In the genomic region with DNA sequence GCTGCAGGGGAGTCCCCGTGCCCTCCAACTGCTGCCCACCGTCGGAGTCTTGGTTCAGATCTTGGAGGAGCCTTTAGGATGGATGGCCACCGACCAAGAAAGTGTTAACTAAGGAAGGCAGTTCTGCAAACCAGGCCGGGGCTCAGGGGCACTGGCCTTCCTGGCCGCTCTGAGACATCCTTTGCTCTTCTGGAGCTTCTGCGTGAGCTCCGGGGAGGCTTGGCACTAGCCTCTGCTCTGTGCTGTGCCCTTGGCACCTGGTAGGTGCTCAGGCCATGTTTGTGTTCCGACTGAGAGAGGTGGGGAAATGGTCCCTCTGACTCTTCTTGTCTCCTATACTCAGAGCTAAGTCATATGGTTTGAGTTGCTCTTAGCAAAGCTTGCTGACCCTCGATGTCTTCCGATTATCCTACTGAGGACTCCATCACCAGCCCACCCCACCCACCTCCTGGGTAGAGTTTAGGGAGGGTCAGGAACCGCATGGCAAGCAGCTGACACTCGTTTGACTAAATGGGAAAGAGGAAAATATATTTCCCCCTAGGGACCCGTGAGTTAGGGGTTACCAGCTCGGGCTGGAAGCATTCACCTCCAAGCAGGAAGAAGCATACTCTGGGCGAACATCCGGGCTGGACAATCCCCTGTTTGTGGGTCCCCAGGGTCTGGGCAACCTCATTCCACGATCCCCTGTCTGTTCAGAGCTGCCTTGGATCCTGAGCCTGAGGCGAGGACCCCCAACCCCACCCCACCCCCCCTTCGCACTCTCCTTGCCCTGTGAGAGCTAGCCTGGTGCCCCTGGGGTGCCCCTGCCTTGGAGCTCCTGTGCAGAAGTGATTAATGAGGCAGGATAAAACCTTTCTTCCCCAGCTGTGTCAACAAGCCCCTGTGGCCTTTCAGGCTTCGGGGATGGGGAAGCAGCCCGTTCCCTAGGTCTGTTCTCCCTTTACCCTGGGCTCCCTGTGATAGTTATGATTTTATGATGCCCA, we compare ENCODE assay signal across 7 mouse cellular contexts. TPM values are rescaled to one million over a fixed set of nuclear protein-coding genes. Genes with fewer than 3 reads are reported as not detected.
DNase-seq lines count a peak whose midpoint lies in the region; ATAC-seq lines count a peak whose summit lies in the region.

No protein-coding gene starts in this region.

- peak overlapping the region; percentile 52; the same call in 1 of the 2 replicates for H3K4me2 ChIP-seq in lung, embryonic 16.5 days (ENCODE audit: low read depth, low read length)
- H3K4me2 ChIP-seq in hindbrain, embryonic 12.5 days (replicated peaks) = peak overlapping the region; percentile 42
- peak overlapping the region; percentile 57 for H3K4me2 ChIP-seq in limb, embryonic 13.5 days (replicated peaks)

- H3K9me3 ChIP-seq in lung, embryonic 16.5 days (ENCODE audit: control insufficient read depth, low read length) = peaks cover 4% of the 10 kb centered on the region
- no peaks in the 10 kb centered on the region for H3K9me3 ChIP-seq in hindbrain, embryonic 12.5 days (replicated peaks)
- H3K9me3 ChIP-seq in limb, embryonic 13.5 days = peaks cover 3% of the 10 kb centered on the region; the same call in 1 of the 2 replicates

- 0 out of 2 replicates have a peak, but pooled peaks have one; percentile 24 for ATAC-seq in lung, embryonic 16.5 days (ENCODE audit: low read depth)
- ATAC-seq in hindbrain, embryonic 12.5 days (ENCODE audit: low FRiP score) = 0 out of 2 replicates have a peak, but pooled peaks have one; percentile 19
- no peak for ATAC-seq in limb, embryonic 13.5 days (ENCODE audit: low FRiP score, low read depth)
- ATAC-seq in megakaryocyte, adult 5-6 weeks (ENCODE audit: poor library complexity, severe bottlenecking) = no peak

- H3K27me3 ChIP-seq in lung, embryonic 16.5 days (ENCODE audit: control insufficient read depth, insufficient read depth, low read depth, low read length) = no peaks in the 10 kb centered on the region; the same call in 1 of the 2 replicates
- H3K27me3 ChIP-seq in hindbrain, embryonic 12.5 days = peaks cover 6% of the 10 kb centered on the region
- peaks cover 11% of the 10 kb centered on the region for H3K27me3 ChIP-seq in limb, embryonic 13.5 days

- DNase-seq in lung, postnatal 4 days = no peak
- DNase-seq in yolk sac, embryonic 10.5 days (ENCODE audit: low spot score) = peak; percentile 40
- no peak for DNase-seq in right cerebral cortex, postnatal 25 days

- no peak overlapping the region for H3K4me3 ChIP-seq in lung, embryonic 16.5 days (ENCODE audit: low read length)
- H3K4me3 ChIP-seq in hindbrain, embryonic 12.5 days = no peak overlapping the region
- H3K4me3 ChIP-seq in limb, embryonic 13.5 days = peak overlapping the region; percentile 26; the same call in 1 of the 2 replicates

- no peak overlapping the region for H3K27ac ChIP-seq in lung, embryonic 16.5 days (ENCODE audit: low read length)
- H3K27ac ChIP-seq in hindbrain, embryonic 12.5 days = 0 out of 2 replicates have a peak overlapping the region, but pooled peaks have one; percentile 48
- 0 out of 2 replicates have a peak overlapping the region, but pooled peaks have one; percentile 29 for H3K27ac ChIP-seq in limb, embryonic 13.5 days

- no peaks in the 10 kb centered on the region for H3K36me3 ChIP-seq in lung, embryonic 16.5 days (ENCODE audit: control insufficient read depth, insufficient read depth, low read length)
- H3K36me3 ChIP-seq in hindbrain, embryonic 12.5 days = no peaks in the 10 kb centered on the region
- H3K36me3 ChIP-seq in limb, embryonic 13.5 days = no peaks in the 10 kb centered on the region

- H3K9ac ChIP-seq in lung, embryonic 16.5 days (ENCODE audit: low read length) = no peak overlapping the region
- no peak overlapping the region for H3K9ac ChIP-seq in hindbrain, embryonic 12.5 days
- H3K9ac ChIP-seq in limb, embryonic 13.5 days = 0 out of 2 replicates have a peak overlapping the region, but pooled peaks have one; percentile 25

- H3K4me1 ChIP-seq in lung, embryonic 16.5 days (replicated peaks; ENCODE audit: control insufficient read depth, insufficient read depth, low read length) = peaks cover 15% of the 10 kb centered on the region
- peaks cover 21% of the 10 kb centered on the region for H3K4me1 ChIP-seq in hindbrain, embryonic 12.5 days
- H3K4me1 ChIP-seq in limb, embryonic 13.5 days = peaks cover 32% of the 10 kb centered on the region

- 20% methylated on average over 22 of the region's 22 CpGs for WGBS in lung, embryonic 16.5 days
- WGBS in hindbrain, embryonic 12.5 days = 11% methylated on average over 22 of the region's 22 CpGs
- WGBS in limb, embryonic 13.5 days = 10% methylated on average over 22 of the region's 22 CpGs

RNA-seq across cellular contexts. Expression of gene Etv4, which starts 30.2 kb away (rescaled TPM):
- polyA plus RNA-seq in lung, embryonic 16.5 days (2015; fragmentation: Nextera tagmentation; extraction: Ambion mirVana) = 10.3 and 13.4 TPM in 2 replicates
- 8.2 and 8.4 TPM in 2 replicates for polyA plus RNA-seq in hindbrain, embryonic 12.5 days (2016; fragmentation: Nextera tagmentation; extraction: Ambion mirVana)
- 15.6 and 17.9 TPM in 2 replicates for polyA plus RNA-seq in limb, embryonic 13.5 days (2015; fragmentation: Nextera tagmentation; extraction: Ambion mirVana)
- total RNA-seq in megakaryocyte, adult 5-6 weeks (2015) = not detected in 2 replicates
- not detected in 2 replicates for total RNA-seq in megakaryocyte, adult 5-6 weeks (2017)

Comparison
In these comparisons a context has a peak if more than half of its experiments do, and no peak if none do; other contexts are left out.
1. ATAC-seq: peak in lung, embryonic 16.5 days (single experiment) and hindbrain, embryonic 12.5 days (single experiment); none in limb, embryonic 13.5 days (single experiment) and megakaryocyte, adult 5-6 weeks (single experiment).
2. Peak in every context shown above with its lines, with median percentiles within 50 percentile points of each other: H3K4me2 ChIP-seq.